Mouse (Mus musculus) midbrain, embryonic 11.5 days (tissue): ENCODE measurements around the gene Kirrel2. TPM values are rescaled to one million over a fixed set of nuclear protein-coding genes. Genes with fewer than 3 reads are reported as not detected.
A peak's percentile ranks its signal among the peaks of the same experiment; 100 is the strongest.
"Not testable (repeated sequence)": the region's sequence is repeated elsewhere in the genome, so short reads cannot be mapped to it uniquely, and the experiment has no call there.

Source experiments
- ATAC-seq: fragments of 200-750 bp; cut with Nextera tagmentation; 2 replicates; pipeline ENCODE4 v1.8.0; 2017; ENCODE audit warnings: moderate TSS enrichment, moderate library complexity; ENCODE audit not compliant: low FRiP score
- DNase-seq: peaks from one replicate; pipeline ENCODE4 v3.0.0; 2015; ENCODE audit warnings: low spot score; ENCODE audit errors: missing footprints
- H3K27ac ChIP-seq: fragments of 300-500 bp; sonication (generic); 2 replicates; pipeline ENCODE4 v1.5.1; 2014; ENCODE audit warnings: low read depth, low read length
- H3K27me3 ChIP-seq: fragments of 300-500 bp; sonication (generic); 2 replicates; pipeline ENCODE4 v1.6.1; 2014; ENCODE audit warnings: mild to moderate bottlenecking, low read length, moderate library complexity, mixed read lengths; ENCODE audit not compliant: control insufficient read depth, insufficient read depth
- H3K36me3 ChIP-seq: fragments of 300-500 bp; sonication (generic); 2 replicates; pipeline ENCODE4 v1.6.1; 2014; ENCODE audit warnings: mild to moderate bottlenecking, low read length, moderate library complexity, mixed read lengths; ENCODE audit not compliant: control insufficient read depth, insufficient read depth
- H3K4me1 ChIP-seq: fragments of 300-500 bp; sonication (generic); 2 replicates; pipeline ENCODE4 v1.6.1; 2014; ENCODE audit warnings: low read length; ENCODE audit not compliant: control insufficient read depth, insufficient read depth
- H3K4me2 ChIP-seq: fragments of 300-500 bp; sonication (generic); 2 replicates; pipeline ENCODE4 v1.6.1; 2014; ENCODE audit warnings: mild to moderate bottlenecking, moderate library complexity
- H3K4me3 ChIP-seq: fragments of 300-500 bp; sonication (generic); 2 replicates; pipeline ENCODE4 v1.5.1; 2014; ENCODE audit warnings: low read depth, low read length
- H3K9ac ChIP-seq: fragments of 300-500 bp; sonication (generic); 2 replicates; pipeline ENCODE4 v1.6.1; 2014; ENCODE audit warnings: low read length
- H3K9me3 ChIP-seq: fragments of 300-500 bp; sonication (generic); 2 replicates; pipeline ENCODE4 v1.6.1; 2016; ENCODE audit warnings: low read length; ENCODE audit not compliant: control insufficient read depth
- WGBS: fragments of 180-500 bp; shearing (Covaris S2); extraction: QIAGEN DNeasy Blood & Tissue Kit; methylation state at CpG from one replicate; pipeline ENCODE4 v1.1.7; 2014; 5-methylcytosine and 5-hydroxymethylcytosine counted together
- polyA plus RNA-seq: library from polyadenylated mRNA; unstranded; fragments of >200 nt; fragmentation: Nextera tagmentation; extraction: Ambion mirVana; gene quantifications from 2 replicates; pipeline ENCODE4 v1.2.1, GENCODE M21; 2014

Gene Kirrel2
- polyA plus RNA-seq, 1 experiment from 2014 or later = 0.61 TPM

DNA sequence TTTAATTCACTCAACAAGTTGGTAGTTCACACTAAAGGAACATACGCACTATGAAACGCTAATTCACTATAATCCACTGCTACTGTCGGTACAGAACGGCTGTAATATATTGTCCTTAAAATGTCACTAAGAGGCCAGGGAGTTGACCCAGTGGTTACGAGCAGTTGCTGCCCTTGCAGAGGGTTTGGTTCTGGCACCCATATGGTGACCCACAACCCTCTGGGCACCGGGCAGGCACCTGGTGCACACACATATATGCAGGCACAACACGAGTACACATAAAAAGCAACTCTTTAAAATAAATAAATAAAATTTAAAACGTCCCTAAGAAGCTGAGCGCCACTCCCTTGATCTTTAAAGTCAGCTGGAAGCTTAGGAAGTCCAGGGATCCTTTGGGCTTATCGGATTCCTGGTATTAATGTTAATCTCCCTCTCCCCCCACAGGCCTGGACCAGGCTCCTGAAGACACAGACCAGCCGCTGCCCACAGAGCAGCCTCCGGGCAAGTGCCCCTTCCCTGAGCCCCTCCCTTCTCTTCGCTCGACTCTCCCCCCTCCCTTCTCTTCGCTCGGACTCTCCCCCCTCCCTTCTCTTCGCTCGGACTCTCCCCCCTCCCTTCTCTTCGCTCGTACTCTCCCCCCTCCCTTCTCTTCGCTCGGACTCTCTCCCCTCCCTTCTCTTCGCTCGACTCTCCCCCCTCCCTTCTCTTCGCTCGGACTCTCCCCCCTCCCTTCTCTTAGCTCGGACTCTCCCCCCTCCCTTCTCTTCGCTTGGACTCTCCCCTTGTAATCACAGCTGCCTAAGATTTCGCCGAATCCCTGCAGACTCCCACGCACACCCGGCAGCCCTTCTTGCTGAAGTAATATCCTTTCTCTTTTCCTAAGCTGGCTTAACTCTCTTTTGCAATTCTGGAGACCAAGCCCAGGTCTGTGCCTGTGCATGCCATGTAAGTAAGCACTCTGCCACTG, 20.2 kb upstream of the Kirrel2 start:
- peak overlapping the region; percentile 43 for H3K9ac ChIP-seq
- DNase-seq = peak; percentile 91

DNA sequence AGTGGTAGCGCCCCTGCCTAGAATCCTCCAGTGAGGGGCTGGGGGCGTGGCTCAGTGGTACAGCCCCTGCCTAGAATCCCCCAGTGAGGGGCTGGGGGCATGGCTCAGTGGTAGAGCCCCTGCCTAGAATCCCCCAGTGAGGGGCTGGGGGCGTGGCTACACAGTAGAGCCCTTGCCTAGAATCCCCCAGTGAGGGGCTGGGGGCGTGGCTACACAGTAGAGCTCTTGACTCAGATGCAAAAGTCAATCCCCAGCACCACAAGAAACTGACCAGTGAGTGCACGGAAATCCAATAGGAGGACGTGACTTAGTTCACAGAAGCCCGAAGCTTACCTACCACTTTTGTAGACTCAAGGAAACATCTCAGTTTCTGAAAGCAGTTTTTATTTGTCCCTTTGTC, 18.6 kb upstream of the Kirrel2 start:
- ATAC-seq, DNase-seq, H3K27me3 ChIP-seq, H3K4me2 ChIP-seq, H3K9ac ChIP-seq, H3K4me3 ChIP-seq, H3K4me1 ChIP-seq, H3K27ac ChIP-seq, H3K36me3 ChIP-seq, H3K9me3 ChIP-seq: not testable (repeated sequence)
- WGBS = 90% methylated on average over 7 of the region's 7 CpGs

More for the DNA sequence above, 20.2 kb upstream of the Kirrel2 start:
- Histone ChIP-seq H3K36me3 (no peaks in the 10 kb centered on the region), H3K4me3 (peak overlapping the region; percentile 22), H3K4me1 (peaks cover 7% of the 10 kb centered on the region), H3K27me3 (no peaks in the 10 kb centered on the region), H3K9me3 (no peaks in the 10 kb centered on the region), H3K27ac (peak overlapping the region; percentile 47; the same call in 1 of the 2 replicates), H3K4me2 (peak overlapping the region; percentile 40)
- ATAC-seq = peak; percentile 87
- 11% methylated on average over 32 of the region's 32 CpGs for WGBS

DNA sequence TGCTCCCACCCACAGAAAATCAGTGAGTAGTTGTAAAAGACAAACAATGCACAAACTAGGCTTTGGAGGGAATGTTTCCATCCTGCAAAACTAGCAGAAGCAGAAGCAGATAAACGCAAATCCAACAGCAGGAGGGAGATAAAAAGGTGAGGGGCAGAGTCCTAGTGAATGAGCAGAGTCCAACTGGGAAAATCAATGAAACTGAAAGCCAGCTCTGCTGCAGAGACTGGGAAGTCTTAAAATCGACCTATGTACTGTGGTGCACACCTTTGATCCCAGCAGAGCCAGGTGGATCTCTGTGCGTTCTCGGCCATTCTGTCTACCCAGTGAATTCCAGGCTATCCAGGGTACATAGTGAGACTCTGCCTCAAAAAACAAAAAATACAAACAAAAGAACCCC, 17.5 kb upstream of the Kirrel2 start:
- no peak overlapping the region for H3K27ac ChIP-seq
- no peak overlapping the region for H3K4me2 ChIP-seq
- H3K36me3 ChIP-seq = no peaks in the 10 kb centered on the region
- H3K4me3 ChIP-seq = no peak overlapping the region
- no peak for ATAC-seq
- no peaks in the 10 kb centered on the region for H3K9me3 ChIP-seq
- no peaks in the 10 kb centered on the region for H3K27me3 ChIP-seq
- peak; percentile 31 for DNase-seq
- 75% methylated on average over 4 of the region's 4 CpGs for WGBS
- peaks cover 7% of the 10 kb centered on the region for H3K4me1 ChIP-seq
- no peak overlapping the region for H3K9ac ChIP-seq

DNA sequence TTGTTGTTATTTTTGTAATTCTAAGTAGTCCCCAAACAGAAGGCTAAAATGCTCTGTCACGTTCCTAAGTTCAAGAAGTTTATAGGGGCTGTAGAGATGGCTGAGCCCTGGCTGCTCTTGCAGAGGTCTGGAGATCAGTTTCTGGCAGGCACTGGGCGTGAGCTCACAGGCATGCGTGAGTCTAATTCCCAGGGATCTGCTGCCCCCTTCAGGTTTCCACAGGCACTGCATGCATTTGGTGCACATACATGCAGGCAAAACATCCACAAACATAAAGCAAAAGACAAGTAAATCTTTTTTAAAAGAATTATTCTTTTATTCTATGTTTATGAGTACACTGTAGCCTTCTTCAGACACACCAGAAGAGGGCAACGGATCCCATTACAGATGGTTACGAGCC, 14.9 kb upstream of the Kirrel2 start:
- no peak overlapping the region for H3K4me2 ChIP-seq
- no peak overlapping the region for H3K27ac ChIP-seq
- H3K4me3 ChIP-seq = no peak overlapping the region
- no peaks in the 10 kb centered on the region for H3K36me3 ChIP-seq
- no peak overlapping the region for H3K9ac ChIP-seq
- peaks cover 4% of the 10 kb centered on the region for H3K27me3 ChIP-seq
- no peaks in the 10 kb centered on the region for H3K9me3 ChIP-seq
- no peak for ATAC-seq
- DNase-seq = peak; percentile 90
- peaks cover under 1% of the 10 kb centered on the region; the same call in 1 of the 2 replicates for H3K4me1 ChIP-seq
- 42% methylated on average over 5 of the region's 5 CpGs for WGBS

DNA sequence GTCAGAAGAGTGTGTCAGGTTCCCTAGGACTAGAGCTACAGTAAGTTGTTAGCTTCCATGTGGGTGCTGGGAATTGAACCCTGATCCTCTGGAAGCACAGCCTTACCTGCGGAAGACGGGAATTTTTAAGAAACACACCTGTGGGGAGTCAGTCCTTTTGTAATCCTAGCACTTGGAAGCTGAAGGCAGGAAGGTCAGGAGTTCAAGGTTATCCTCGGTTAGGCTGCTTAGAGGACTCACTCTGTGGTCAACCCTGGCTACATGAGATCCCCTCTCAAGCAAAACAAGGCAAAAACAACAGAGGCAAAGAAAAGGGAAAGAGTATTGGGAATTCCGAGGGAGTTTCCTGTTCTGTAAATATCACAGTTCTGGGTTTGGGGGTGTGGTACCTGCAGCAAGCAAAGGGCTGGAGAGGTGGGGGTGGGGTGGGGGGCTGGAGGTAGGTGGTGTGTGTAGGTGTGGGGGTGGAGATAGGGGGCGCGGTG, 7.4 kb upstream of the Kirrel2 start:
- no peak overlapping the region for H3K9ac ChIP-seq
- WGBS = 10% methylated on average over 6 of the region's 6 CpGs
- no peak overlapping the region for H3K4me3 ChIP-seq
- H3K36me3 ChIP-seq = no peaks in the 10 kb centered on the region
- 0 out of 2 replicates have a peak, but pooled peaks cover 2% of the 10 kb centered on the region for H3K4me1 ChIP-seq
- H3K27ac ChIP-seq = no peak overlapping the region
- ATAC-seq = no peak
- no peak overlapping the region for H3K4me2 ChIP-seq
- peaks cover 58% of the 10 kb centered on the region for H3K27me3 ChIP-seq
- no peak for DNase-seq
- H3K9me3 ChIP-seq = no peaks in the 10 kb centered on the region

- H3K4me1 ChIP-seq = 0 out of 2 replicates have a peak, but pooled peaks cover 2% of the 10 kb centered on the region
- H3K36me3 ChIP-seq = no peaks in the 10 kb centered on the region
- H3K4me3 ChIP-seq = no peak overlapping the region
- H3K4me2 ChIP-seq = no peak overlapping the region
- H3K9ac ChIP-seq = no peak overlapping the region
- 11% methylated on average over 4 of the region's 4 CpGs for WGBS
- H3K27ac ChIP-seq = no peak overlapping the region
- no peaks in the 10 kb centered on the region for H3K9me3 ChIP-seq
- no peak for ATAC-seq
- DNase-seq = no peak
- peaks cover 62% of the 10 kb centered on the region for H3K27me3 ChIP-seq
Measured at GRCm38 (mm10) chr7:30463996-30464395, 6.5 kb upstream of the Kirrel2 start.

GRCm38 (mm10) chr7:30463568-30463967, 6.1 kb upstream of the Kirrel2 start:
- Histone ChIP-seq H3K27me3 (peaks cover 64% of the 10 kb centered on the region), H3K27ac (no peak overlapping the region), H3K36me3 (no peaks in the 10 kb centered on the region), H3K4me2 (no peak overlapping the region), H3K4me3 (no peak overlapping the region), H3K4me1 (0 out of 2 replicates have a peak, but pooled peaks cover 2% of the 10 kb centered on the region), H3K9ac (no peak overlapping the region), H3K9me3 (no peaks in the 10 kb centered on the region)
- 16% methylated on average over 7 of the region's 7 CpGs for WGBS
- ATAC-seq = no peak
- DNase-seq = no peak

DNA sequence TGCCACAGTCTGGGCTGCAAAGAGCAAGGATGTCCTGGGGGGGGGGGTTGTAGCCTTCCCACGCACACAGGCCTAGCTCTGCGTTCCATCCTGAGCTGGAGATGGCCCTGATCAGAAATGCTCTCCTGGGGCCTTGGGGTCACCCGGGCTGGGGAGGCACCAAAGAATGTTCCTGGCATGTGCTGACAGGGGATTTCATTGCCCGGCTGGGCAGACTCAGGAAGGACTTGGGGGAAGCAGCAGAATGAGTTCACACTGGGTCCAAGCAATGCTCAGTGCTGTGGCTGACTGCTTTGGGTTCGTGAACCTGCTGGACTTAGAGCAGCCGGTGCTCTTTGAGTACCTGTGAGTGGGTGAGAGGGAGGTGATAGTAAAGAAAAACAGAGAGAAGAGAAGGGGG, 2.0 kb upstream of the Kirrel2 start:
- WGBS = 40% methylated on average over 6 of the region's 6 CpGs
- no peak overlapping the region for H3K9ac ChIP-seq
- no peak overlapping the region for H3K4me2 ChIP-seq
- H3K27ac ChIP-seq = no peak overlapping the region
- no peaks in the 10 kb centered on the region for H3K36me3 ChIP-seq
- no peaks in the 10 kb centered on the region for H3K9me3 ChIP-seq
- H3K4me3 ChIP-seq = no peak overlapping the region
- peaks cover 71% of the 10 kb centered on the region for H3K27me3 ChIP-seq
- ATAC-seq (no peak), DNase-seq (no peak)
- peaks cover 18% of the 10 kb centered on the region for H3K4me1 ChIP-seq
